Mouse (Mus musculus) olfactory bulb, adult 2 months (tissue): Measurements from ENCODE around the gene Magi2.

Experiments
- CTCF ChIP-seq: fragments of 200-500 bp; IDR thresholded peaks from 2 replicates; pipeline ENCODE4 v1.5.1; 2012; ENCODE audit warnings: low read depth, mild to moderate bottlenecking, low read length, moderate library complexity; ENCODE audit not compliant: insufficient read depth
- POLR2A ChIP-seq: fragments of 200-500 bp; IDR thresholded peaks from 2 replicates; pipeline ENCODE4 v1.6.1; 2012; ENCODE audit warnings: mild to moderate bottlenecking, low read depth, low read length, moderate library complexity; ENCODE audit not compliant: insufficient read depth

GRCm38 (mm10) chr5:19264627-19265026 is 37.8 kb downstream of the Magi2 start:
- TF ChIP-seq CTCF (no peak), POLR2A (no peak)
